Mouse (Mus musculus) hindbrain, postnatal 0 days (tissue): ENCODE results near the gene Kbtbd7. TPM values are rescaled to one million over a fixed set of nuclear protein-coding genes. Genes with fewer than 3 reads are reported as not detected.
"Not testable (repeated sequence)": the region's sequence is repeated elsewhere in the genome, so short reads cannot be mapped to it uniquely, and the experiment has no call there.

Experiments used
- ATAC-seq: fragments of 200-750 bp; cut with Nextera tagmentation; 2 replicates; pipeline ENCODE4 v1.8.0; 2017; ENCODE audit warnings: mild to moderate bottlenecking, moderate TSS enrichment, moderate library complexity
- DNase-seq: peaks from one replicate; pipeline ENCODE4 v3.0.0-alpha.2; 2015; ENCODE audit warnings: low spot score
- H3K27ac ChIP-seq: fragments of 300-500 bp; sonication (generic); 2 replicates; pipeline ENCODE4 v1.5.1; 2014; ENCODE audit warnings: mild to moderate bottlenecking
- H3K27me3 ChIP-seq: fragments of 300-500 bp; sonication (generic); 2 replicates; pipeline ENCODE4 v1.6.1; 2014; ENCODE audit warnings: low read length, mixed read lengths; ENCODE audit not compliant: insufficient read depth
- H3K36me3 ChIP-seq: fragments of 300-500 bp; sonication (generic); 2 replicates; pipeline ENCODE4 v1.6.1; 2014; ENCODE audit warnings: low read length, mixed read lengths; ENCODE audit not compliant: insufficient read depth
- H3K4me1 ChIP-seq: fragments of 300-500 bp; sonication (generic); 2 replicates; pipeline ENCODE4 v1.6.1; 2014; ENCODE audit warnings: antibody characterized with exemption, low read length, mixed read lengths; ENCODE audit not compliant: insufficient read depth
- H3K4me2 ChIP-seq: fragments of 300-500 bp; sonication (generic); 2 replicates; pipeline ENCODE4 v1.6.1; 2014; ENCODE audit warnings: low read depth, mild to moderate bottlenecking, low read length, moderate library complexity, mixed read lengths
- H3K4me3 ChIP-seq: fragments of 300-500 bp; sonication (generic); 2 replicates; pipeline ENCODE4 v1.5.1; 2014; ENCODE audit warnings: low read length
- H3K9ac ChIP-seq: fragments of 300-500 bp; sonication (generic); replicated peaks from 2 replicates; pipeline ENCODE4 v1.6.1; 2014; ENCODE audit warnings: mild to moderate bottlenecking, low read length, moderate library complexity, mixed read lengths
- H3K9me3 ChIP-seq: fragments of 300-500 bp; sonication (generic); 2 replicates; pipeline ENCODE4 v1.6.1; 2016; ENCODE audit warnings: low read length, mixed read lengths
- CTCF ChIP-seq: IDR thresholded peaks from 2 replicates; pipeline ENCODE4 v1.5.1; 2016; ENCODE audit warnings: antibody characterized with exemption, control low read depth, low read depth
- WGBS: fragments of 180-500 bp; shearing (Covaris S2); extraction: QIAGEN DNeasy Blood & Tissue Kit; methylation state at CpG from one replicate; pipeline ENCODE4 v1.1.7; 2014; 5-methylcytosine and 5-hydroxymethylcytosine counted together
- polyA plus RNA-seq: library from polyadenylated mRNA; unstranded; fragments of >200 nt; fragmentation: Nextera tagmentation; extraction: Ambion mirVana; gene quantifications from 2 replicates; pipeline ENCODE4 v1.2.1, GENCODE M21; 2015
- total RNA-seq: library from RNA; depleted of rRNA; stranded (reverse); fragments of >200 nt; gene quantifications from 2 replicates; pipeline ENCODE4 v1.2.3, GENCODE M21; 2014

Kbtbd7 gene
- total and polyA plus RNA-seq, 2 experiments from 2014 or later: 10.2 to 27.0 TPM

DNA sequence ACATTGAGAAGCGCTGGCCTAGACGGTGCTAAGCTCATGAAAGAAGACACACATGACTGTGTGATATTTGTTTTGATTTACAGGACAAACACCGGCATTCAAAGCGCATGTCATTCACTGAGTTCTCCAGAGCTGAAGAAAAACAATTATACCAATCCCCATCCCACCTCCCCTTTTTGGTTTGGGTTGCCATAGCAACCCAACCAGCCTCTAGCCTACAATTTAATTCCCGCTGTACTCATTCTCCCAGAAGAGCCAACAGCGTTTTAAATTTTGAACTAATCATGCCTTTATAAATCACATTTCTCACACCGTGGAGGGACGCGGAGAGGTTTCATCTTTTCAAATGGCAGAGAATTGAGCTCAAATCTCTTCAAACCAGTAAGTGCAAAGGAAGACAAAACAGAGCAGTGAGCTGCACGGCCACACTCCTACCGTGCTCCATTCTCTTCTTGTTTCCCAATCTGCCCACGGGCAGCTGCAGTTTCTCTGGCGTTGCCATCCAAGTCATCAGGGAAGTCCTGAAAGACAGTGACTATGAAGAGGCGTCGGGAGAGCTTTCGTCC, 18.8 kb downstream of the Kbtbd7 start:
- H3K27me3 ChIP-seq: no peaks in the 10 kb centered on the region
- no peak overlapping the region; the same call in 1 of the 2 replicates for H3K9ac ChIP-seq
- peak; percentile 84 for ATAC-seq
- H3K4me3 ChIP-seq: peak overlapping the region; percentile 21
- H3K36me3 ChIP-seq: no peaks in the 10 kb centered on the region
- no peaks in the 10 kb centered on the region for H3K9me3 ChIP-seq
- peak overlapping the region; percentile 59 for H3K4me2 ChIP-seq
- peak; percentile 79 for DNase-seq
- 12% methylated on average over 16 of the region's 16 CpGs for WGBS
- H3K4me1 ChIP-seq: peaks cover 8% of the 10 kb centered on the region
- no peak for TF ChIP-seq CTCF
- peak overlapping the region; percentile 84 for H3K27ac ChIP-seq

DNA sequence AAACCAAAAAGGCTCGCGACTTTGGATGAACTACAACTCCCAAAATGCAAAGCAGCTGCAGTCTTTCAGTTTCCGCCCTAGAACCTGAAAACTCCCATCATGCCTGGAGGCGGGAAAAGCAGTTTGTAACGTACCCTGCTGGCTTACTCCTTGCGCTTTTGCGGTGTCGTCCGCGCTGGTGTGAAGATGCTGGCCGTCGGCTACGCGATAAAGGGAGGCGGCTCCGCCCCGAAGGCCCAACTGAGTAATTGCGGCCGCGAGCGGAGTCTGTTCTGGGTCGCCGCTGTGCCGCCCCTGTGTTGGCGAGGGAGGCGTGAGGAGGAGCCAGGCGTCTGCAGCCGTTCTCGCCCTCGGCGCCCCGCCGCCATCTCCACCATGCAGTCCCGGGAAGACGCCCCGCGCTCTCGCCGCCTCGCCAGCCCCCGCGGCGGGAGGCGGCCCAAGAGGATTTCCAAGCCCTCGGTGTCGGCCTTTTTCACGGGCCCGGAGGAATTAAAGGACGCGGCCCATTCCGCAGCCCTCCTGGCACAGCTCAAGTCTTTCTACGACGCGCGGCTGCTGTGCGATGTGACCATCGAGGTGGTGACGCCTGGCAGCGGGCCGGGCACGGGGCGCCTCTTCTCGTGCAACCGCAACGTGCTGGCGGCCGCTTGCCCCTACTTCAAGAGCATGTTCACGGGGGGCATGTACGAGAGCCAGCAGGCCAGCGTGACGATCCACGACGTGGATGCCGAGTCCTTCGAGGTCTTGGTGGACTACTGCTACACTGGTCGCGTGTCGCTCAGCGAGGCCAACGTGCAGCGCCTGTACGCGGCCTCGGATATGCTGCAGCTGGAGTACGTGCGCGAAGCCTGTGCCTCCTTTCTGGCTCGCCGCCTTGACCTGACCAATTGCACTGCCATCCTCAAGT, 25.6 kb downstream of the Kbtbd7 start, which contains the start of gene Kbtbd6:
Gene Kbtbd6, plus strand, starts transcription at position 155 of the 910 bp plus-strand sequence.
- H3K4me1 ChIP-seq, H3K36me3 ChIP-seq, H3K27me3 ChIP-seq, H3K9me3 ChIP-seq, H3K27ac ChIP-seq: not testable (repeated sequence)
- Histone ChIP-seq H3K9ac (0 out of 2 replicates have a peak within 1 kb of the TSS, but pooled peaks have one; percentile 21), H3K4me3 (peak within 1 kb of the TSS; percentile 53), H3K4me2 (peak within 1 kb of the TSS; percentile 65)
- DNase-seq (peak; percentile 96), ATAC-seq (peak; percentile 93)
- 19% methylated on average over 41 of the region's 89 CpGs for WGBS

- H3K4me1 ChIP-seq, H3K27ac ChIP-seq, H3K9ac ChIP-seq, H3K9me3 ChIP-seq, H3K36me3 ChIP-seq, H3K27me3 ChIP-seq, ATAC-seq, DNase-seq, H3K4me3 ChIP-seq, H3K4me2 ChIP-seq: not testable (repeated sequence)
- 95% methylated on average over 4 of the region's 10 CpGs for WGBS
These were observed 26.3 kb downstream of the Kbtbd7 start for GRCm38 (mm10) chr14:79452591-79452934.

- WGBS: 93% methylated on average over 1 of the region's 1 CpGs
- no peaks in the 10 kb centered on the region for H3K4me1 ChIP-seq
- TF ChIP-seq CTCF: no peak
These were observed 34.1 kb downstream of the Kbtbd7 start for GRCm38 (mm10) chr14:79460401-79460800.

DNA sequence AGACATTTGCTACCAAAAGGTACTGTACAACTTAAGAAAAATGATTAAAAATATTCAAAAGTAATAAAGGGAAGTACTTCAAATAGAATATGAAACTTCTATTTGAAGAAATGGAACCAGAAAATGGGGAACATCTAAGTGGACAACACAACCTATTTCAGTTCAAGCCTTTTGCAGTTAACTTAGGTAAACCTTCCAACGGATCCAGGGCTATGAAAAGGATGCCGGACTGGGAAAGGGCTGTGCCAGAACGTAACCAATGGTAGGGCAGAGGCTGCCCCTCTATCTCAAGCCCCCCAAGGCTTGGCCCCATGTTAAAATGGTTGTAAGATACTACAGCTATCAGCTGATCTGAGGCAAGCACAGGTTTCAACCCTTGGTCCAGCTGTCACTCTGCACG, 34.7 kb downstream of the Kbtbd7 start:
- no peak for ATAC-seq
- Histone ChIP-seq H3K27me3 (no peaks in the 10 kb centered on the region), H3K4me3 (no peak overlapping the region), H3K9ac (no peak overlapping the region), H3K36me3 (peaks cover 32% of the 10 kb centered on the region), H3K27ac (no peak overlapping the region), H3K4me2 (no peak overlapping the region), H3K4me1 (no peaks in the 10 kb centered on the region), H3K9me3 (no peaks in the 10 kb centered on the region)
- 94% methylated on average over 4 of the region's 4 CpGs for WGBS
- TF ChIP-seq CTCF: no peak
- no peak for DNase-seq

More at GRCm38 (mm10) chr14:79460401-79460800, 34.1 kb downstream of the Kbtbd7 start:
- ATAC-seq: no peak
- H3K4me2 ChIP-seq: no peak overlapping the region
- DNase-seq: no peak
- H3K27ac ChIP-seq: no peak overlapping the region
- no peaks in the 10 kb centered on the region for H3K27me3 ChIP-seq
- H3K36me3 ChIP-seq: peaks cover 26% of the 10 kb centered on the region
- H3K9ac ChIP-seq: no peak overlapping the region
- H3K9me3 ChIP-seq: no peaks in the 10 kb centered on the region
- H3K4me3 ChIP-seq: no peak overlapping the region

GRCm38 (mm10) chr14:79465623-79466022, 39.3 kb downstream of the Kbtbd7 start:
- DNase-seq: no peak
- ATAC-seq: no peak
- H3K27me3 ChIP-seq: no peaks in the 10 kb centered on the region
- no peaks in the 10 kb centered on the region for H3K4me1 ChIP-seq
- no peak overlapping the region for H3K9ac ChIP-seq
- H3K27ac ChIP-seq: no peak overlapping the region
- peak; percentile 8; the same call in 1 of the 2 replicates for TF ChIP-seq CTCF
- H3K36me3 ChIP-seq: peaks cover 60% of the 10 kb centered on the region
- H3K4me3 ChIP-seq: no peak overlapping the region
- 94% methylated on average over 1 of the region's 1 CpGs for WGBS
- no peak overlapping the region for H3K4me2 ChIP-seq
- H3K9me3 ChIP-seq: no peaks in the 10 kb centered on the region

- 29% methylated on average over 3 of the region's 3 CpGs for WGBS
- no peak overlapping the region for H3K9ac ChIP-seq
- DNase-seq (peak; percentile 83), ATAC-seq (no peak)
- no peak overlapping the region for H3K27ac ChIP-seq
- H3K4me3 ChIP-seq: no peak overlapping the region
- H3K9me3 ChIP-seq: no peaks in the 10 kb centered on the region
- H3K36me3 ChIP-seq: peaks cover 66% of the 10 kb centered on the region
- H3K27me3 ChIP-seq: no peaks in the 10 kb centered on the region
- no peak overlapping the region for H3K4me2 ChIP-seq
- TF ChIP-seq CTCF: peak; percentile 77
- H3K4me1 ChIP-seq: no peaks in the 10 kb centered on the region
These were observed 41.3 kb downstream of the Kbtbd7 start for GRCm38 (mm10) chr14:79467621-79468020.
